Mouse (Mus musculus): ENCODE measurements around the gene Herpud2. TPM values are rescaled to one million over a fixed set of nuclear protein-coding genes. Genes with fewer than 3 reads are reported as not detected.
A peak's percentile ranks its signal among the peaks of the same experiment; 100 is the strongest.

Gene Herpud2
- total RNA-seq (2015; ENCODE audit: low replicate concordance), result 47.1 and 48.7 TPM in 2 replicates
- total RNA-seq (2017; ENCODE audit: low replicate concordance), result 28.2 and 30.0 TPM in 2 replicates

DNA sequence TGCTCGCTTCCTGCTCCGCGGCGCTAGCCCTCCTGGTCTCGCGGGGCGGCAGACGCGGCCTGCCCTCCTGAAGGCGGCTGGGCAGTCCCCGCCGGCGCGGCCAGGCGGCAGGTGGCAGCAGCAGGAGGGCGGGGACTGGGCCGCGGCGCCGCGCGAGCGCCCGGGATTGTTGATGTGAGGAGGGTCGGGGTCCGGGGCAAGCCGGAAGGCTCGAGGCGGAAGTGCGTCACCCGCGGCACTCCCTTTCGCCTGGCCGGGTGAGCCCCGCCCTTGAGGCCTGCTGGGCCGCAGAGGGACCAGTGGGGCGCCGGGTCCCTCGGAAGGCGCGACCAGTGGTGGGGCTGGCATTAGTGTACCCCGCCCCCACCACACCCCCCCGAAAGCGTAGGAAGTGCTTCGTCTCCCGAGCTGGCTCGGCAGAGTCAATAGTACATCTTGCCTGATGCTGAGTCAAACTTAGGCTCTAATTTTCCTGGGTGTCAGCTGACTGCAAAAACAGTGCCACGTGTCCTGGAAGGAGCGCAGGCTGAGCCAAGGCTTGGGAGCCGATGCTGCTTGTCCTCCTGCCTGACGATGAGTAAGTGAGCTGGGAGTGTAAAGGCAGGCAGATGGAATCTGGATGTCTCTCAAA is at the start of gene Herpud2:
Gene Herpud2, minus strand, starts transcription at position 210 of the 631 bp plus-strand sequence.
- ATAC-seq (replicated peaks; ENCODE audit: low FRiP score, poor library complexity, severe bottlenecking), result peak; percentile 86

DNA sequence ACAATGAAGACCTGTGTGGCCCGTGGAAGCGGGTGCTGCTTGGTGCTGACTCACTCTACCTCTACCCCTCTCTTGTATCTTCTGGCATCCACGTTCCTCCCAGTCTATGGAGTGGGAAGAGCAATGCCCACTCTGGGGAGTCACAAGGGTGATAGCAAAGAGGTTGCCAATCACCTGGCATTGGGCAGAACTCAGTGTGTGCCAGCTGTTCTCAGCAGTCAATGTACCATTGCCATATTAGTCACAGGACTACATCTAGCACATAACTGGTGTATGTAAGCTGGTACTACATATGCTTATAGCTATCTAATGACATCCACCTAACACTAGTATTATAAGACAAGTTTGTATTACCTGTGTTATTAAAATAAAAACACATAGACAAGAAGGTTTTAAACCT is 49.4 kb upstream of the Herpud2 start:
- no peak for ATAC-seq (replicated peaks; ENCODE audit: low FRiP score, poor library complexity, severe bottlenecking)

DNA sequence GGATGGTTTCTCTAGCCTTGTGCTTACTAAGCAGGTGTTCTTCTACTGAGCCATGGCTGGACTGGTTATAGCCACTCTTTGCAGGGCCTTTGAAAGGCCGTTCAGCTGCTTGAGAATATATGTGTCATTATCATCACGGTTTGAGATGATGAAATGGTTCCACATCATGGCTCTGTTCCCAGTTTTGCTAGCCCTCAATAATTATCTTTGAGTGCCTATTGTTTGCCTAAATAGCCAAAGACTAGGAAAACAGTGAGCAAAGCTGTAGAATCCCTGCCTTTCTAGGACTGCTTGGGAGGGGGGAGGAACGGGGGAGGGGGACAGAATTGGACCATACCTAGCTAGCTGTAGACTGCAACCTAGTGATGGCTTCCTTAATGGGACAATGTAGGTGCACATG is 48.5 kb upstream of the Herpud2 start:
- no peak for ATAC-seq (replicated peaks; ENCODE audit: low FRiP score, poor library complexity, severe bottlenecking)

DNA sequence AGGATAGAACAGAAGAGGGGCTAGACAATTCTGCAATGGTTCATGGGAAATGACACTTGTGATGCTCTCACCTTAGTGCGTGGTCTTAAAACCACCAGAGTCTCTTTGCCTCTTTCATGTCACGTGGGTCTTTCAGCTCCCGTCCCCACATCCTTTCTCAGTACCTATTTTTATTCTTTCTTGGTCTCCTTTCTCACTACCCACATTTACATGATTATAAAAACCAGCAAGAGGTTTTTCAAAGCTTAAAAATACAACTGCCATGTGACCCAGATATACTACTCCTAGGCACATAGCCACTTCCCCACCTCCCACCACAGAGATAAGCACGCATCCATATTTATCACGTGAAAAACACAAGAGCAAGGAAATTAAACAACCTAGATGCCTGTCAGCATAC is 45.1 kb upstream of the Herpud2 start:
- ATAC-seq (replicated peaks; ENCODE audit: low FRiP score, poor library complexity, severe bottlenecking), result no peak

DNA sequence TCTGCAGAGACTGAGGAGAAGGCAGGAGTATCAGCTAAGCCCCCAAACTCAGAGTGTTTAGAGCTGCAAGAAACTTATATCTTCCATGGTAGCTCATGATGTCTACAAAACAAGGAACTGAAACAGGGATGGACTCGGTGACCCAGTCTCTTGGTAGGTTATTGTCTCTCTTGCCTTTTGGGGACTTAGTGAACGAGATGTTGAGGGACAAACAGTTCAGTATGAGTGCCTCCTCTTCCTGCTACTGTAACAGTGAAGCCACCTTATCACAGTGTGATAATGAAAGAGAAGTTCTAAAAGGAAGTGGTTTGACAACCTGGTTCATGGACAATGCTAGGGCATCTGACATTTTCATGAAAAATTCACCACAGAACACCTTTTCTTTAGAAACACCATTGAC is 40.0 kb upstream of the Herpud2 start:
- no peak for ATAC-seq (replicated peaks; ENCODE audit: low FRiP score, poor library complexity, severe bottlenecking)

DNA sequence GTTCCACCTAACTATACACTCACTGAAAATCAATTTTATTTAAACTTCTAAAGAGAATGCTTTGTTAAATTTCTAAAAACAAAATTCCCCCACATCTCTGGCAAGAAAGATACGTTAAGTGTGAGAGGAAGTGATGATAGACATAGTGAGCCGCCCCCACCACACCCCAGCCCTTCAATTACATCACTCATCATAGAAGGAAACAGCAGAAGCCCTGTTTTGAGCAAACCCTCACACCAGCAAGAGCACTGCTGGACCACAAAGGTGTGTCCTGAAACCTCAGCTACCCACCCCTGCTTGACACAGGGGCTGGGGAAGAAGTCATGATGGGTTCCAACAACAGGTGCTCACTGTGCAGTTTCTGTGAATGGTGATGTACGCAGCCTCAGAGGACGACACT is 34.9 kb upstream of the Herpud2 start:
- no peak for ATAC-seq (replicated peaks; ENCODE audit: low FRiP score, poor library complexity, severe bottlenecking)

DNA sequence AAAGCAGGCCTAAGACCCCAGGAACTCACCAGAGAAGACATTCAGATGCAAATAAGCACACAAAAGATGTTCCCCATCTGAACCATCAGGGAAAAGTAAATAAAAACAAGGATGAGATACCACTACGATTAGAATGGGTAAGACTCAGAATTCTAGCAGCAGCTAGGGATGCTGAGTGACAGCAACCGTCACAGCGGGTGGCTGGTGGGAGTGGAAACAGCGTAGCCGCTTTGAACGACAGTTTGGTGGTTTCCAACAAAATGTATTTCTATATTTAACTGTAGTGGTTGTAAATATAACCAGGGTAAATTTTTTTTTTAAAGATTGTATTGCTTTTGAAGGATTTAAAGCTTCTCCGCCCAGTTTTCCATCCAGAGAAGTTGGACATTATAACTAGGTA is 34.2 kb upstream of the Herpud2 start:
- ATAC-seq (replicated peaks; ENCODE audit: low FRiP score, poor library complexity, severe bottlenecking), result no peak

DNA sequence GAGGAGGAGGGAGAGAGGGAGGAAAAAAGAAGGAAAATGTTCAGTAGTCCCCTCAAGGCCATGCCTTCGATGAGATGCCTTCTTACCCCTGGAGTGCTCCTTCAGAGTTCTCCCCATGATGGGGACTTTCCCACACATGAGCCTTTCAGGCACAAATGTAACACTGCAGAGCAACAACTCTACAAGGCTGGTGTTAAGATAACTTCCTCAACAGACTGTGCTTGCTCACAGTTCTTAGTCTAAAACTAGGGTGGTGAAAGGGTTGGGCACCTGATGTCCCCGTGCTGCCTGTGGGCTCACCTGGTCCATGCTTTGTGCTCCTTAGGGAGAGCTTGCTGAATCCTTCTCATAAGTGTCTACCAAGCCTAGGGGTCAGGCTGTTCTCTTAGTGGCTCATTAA is 33.0 kb upstream of the Herpud2 start:
- no peak for ATAC-seq (replicated peaks; ENCODE audit: low FRiP score, poor library complexity, severe bottlenecking)

DNA sequence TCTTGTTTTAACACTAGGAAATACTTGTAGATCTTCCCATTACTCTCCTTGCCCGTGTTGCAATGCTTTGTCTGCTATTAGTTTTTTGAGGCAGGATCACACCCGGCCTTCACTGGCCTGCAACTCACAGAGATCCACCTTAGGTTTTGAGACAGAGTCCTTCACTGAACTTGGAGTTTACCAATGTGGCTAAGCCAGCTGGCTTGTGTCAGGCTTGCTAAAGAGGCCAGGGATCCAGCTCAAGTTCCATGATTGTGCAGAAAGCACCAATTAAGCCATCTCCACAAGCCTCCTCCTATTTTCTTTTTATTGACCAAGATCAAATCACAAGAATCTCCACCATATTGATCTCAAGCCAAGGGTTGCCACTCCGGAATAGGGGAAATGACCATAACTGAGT is 26.4 kb upstream of the Herpud2 start:
- no peak for ATAC-seq (replicated peaks; ENCODE audit: low FRiP score, poor library complexity, severe bottlenecking)

DNA sequence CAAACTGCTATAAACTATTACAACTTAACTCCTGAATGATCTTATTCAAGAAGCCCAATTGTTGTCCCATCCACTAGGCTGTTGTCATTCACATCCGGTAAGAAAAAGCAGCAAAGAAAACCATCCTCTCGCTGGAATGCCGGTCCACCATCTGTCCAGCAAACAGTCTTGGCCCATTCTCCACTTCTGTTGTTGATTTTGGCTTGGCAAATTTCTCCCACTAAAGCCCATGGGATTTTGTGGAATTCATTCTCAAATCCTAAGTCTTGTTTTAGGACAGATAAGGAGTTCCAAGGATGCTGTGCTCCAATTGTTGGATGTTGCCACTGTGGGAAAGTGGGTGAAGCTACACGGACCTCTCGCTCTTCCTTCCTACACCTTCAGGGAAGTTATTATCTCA is 25.6 kb upstream of the Herpud2 start:
- no peak for ATAC-seq (replicated peaks; ENCODE audit: low FRiP score, poor library complexity, severe bottlenecking)

DNA sequence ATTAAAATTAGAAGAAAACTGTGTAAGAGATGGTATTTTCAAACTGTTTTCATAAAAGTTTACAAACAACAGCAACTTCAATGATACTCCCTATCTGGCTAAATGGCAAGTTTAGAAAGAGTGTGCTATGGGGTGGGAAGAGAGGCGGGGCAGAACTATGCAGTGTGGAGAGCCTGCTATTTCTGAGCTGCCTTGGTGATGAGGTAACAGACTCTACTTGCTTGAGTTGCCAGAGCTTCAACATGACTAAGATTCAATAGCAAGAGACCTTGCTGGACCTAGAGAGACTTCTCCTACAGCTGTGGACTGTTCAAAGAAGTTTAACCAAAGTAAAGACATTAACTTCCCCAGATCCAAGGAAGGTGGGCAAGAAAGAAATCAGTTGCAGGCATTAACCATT is 24.9 kb upstream of the Herpud2 start:
- no peak for ATAC-seq (replicated peaks; ENCODE audit: low FRiP score, poor library complexity, severe bottlenecking)

DNA sequence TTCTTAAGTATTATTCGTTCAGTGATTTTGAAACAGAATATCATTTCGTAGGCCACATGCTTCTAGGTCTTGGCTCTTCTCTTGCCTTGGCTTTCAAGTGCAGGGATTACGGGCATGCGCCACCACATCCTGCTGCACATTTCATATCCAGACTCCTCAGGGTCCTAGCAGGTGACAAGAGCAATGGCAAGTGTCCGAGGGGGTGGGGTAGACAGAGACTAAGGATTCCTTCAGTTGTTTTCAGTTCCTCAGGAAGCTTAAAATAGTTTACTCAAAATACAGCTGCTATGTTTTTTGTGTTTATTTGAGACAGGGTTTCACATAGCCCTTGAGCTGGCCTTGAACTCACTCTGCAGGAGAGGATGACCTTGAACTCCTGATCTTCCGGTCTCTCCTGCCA is 24.4 kb upstream of the Herpud2 start:
- no peak for ATAC-seq (replicated peaks; ENCODE audit: low FRiP score, poor library complexity, severe bottlenecking)

DNA sequence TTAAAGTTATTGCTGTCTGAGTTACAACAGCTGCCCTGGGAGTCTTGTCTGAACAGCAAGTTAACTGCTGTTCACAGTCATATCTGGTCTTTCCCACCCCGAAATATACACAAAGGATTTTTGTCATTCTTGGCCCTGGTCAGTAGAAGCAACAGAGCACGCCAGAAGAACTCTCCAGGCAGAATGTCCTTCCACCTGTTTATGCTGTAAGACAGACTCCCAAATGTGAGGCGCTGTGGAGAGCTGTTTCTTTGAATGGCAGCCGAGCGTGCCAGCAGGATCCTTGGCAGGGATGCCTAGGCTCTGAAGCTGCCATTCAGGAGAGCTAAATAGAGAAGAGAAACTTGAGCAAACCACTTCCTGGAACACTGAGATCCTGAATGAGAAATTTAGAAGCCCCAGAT is 23.4 kb upstream of the Herpud2 start:
- no peak for ATAC-seq (replicated peaks; ENCODE audit: low FRiP score, poor library complexity, severe bottlenecking)

DNA sequence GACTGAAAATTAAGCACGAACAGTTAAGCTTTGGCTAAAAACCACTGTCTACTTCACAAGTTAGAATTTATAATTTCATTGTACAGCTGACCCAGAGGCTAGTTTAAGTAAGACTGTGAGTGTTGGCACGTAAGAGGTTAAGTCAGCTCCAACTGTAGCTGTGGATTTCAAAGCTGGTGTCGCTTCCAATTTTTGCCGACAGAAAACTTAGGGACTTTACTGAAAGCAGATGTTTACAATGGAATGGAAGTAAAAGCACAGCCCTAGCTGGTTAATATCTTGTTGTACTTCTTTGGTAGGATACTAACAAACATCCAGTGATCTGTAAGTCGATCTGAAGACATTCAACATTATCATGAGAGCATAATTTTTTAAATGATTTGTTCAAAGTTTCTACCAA is 23.0 kb upstream of the Herpud2 start:
- ATAC-seq (replicated peaks; ENCODE audit: low FRiP score, poor library complexity, severe bottlenecking), result no peak

DNA sequence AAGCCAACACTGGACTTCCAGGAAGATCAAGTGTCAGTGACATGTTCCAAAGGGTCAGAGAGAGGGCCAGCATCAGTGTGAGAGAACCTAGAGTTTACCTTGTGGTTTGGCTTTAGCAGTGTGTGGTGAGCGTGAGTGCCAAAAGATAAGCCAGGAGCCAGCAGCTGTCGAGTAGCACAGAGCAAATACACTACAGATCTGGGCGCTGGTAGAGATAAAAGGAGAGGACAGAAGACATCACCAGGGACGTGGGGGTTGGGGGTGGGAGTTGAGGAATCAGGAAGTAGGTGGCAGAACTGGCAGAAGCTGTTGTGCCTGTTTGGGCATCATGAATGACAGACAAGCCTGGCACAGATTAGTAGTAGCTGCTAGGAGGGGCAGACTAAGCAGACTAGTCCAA is 21.6 kb upstream of the Herpud2 start:
- no peak; the same call in 1 of the 2 replicates for ATAC-seq (replicated peaks; ENCODE audit: low FRiP score, poor library complexity, severe bottlenecking)

DNA sequence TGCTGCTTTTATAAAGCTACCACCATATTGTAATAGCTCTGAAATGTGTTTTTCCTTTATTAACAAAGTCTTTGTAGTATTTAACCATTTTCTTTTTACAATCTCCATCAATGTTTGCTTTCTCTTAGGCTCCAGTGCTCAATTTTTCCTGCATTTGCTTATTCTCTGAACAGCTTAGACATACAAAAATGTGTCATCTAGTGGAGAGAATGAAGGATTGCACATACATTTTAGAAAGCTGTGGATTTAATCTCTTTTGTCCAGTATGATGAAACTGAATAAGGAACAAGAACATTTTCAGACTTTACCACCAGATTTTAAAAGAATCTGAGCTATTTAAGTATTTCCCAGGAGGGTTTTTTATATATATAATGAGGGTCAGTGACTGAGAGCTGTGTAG is 18.0 kb upstream of the Herpud2 start:
- no peak for ATAC-seq (replicated peaks; ENCODE audit: low FRiP score, poor library complexity, severe bottlenecking)

DNA sequence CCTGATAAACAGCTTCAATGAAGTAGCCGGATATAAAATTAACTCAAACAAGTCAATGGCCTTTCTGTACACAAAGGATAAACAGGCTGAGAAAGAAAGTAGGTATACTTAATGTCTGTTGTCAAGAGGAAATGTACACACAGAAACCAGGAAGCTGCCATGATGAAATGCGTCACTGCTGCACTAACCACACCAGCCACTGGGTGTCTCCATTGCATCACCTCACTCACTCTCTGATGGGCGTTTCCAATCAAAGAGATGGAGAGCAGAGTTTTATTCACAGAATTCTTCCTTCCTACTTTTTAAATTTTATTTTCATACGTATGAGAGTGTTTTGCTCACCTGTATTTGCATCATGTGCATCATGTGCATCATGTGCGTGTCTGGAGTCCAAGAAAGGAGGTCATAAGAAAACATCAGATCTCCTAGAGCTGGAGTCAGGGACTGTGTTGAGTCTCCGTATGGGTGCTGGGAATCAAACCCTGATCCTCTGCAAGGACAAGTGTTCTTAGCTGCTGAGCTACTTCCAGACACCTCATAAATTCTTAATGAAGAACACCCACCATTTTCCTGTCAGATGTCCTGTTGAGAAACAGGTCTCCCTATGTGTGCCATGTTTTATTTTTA is 16.0 kb upstream of the Herpud2 start:
- peak; percentile 97 for ATAC-seq (replicated peaks; ENCODE audit: low FRiP score, poor library complexity, severe bottlenecking)

DNA sequence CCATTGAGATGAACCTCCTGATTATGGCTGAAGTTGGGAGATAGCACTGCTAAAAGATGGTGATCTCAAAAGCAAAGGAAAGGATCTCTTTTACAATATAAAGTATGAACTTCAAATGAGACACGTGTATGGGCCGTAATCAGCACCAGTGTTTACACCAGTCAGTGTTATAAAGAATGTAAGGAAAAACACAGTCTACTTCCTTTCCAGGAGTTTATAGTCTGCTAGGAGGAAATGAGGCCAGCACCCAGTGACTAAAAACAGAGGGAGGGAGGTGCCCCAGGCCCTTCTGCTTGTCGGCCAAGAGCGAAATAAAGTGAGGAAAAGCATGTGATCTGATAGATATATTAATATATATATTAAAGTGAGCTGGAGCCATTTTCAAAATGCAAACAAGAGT is 6.6 kb upstream of the Herpud2 start:
- ATAC-seq (replicated peaks; ENCODE audit: low FRiP score, poor library complexity, severe bottlenecking), result no peak

DNA sequence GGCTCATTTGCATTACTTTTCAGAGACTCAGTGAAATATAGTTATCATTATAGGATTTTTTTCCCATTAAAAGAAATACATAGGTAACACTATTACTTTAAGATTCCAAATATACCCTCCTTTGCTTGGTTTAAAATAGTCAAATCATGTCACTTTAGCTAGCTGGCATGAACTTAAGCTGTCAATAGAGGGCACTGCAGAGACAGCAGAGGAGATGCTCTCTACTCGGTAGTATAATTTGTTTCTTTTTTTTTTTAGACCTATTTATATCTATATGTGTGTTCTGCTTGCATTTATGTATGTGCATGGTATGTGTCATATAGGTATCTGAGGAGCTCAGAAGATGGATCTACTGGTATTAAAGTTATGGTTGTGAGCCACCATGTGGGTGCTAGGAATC is 4.8 kb upstream of the Herpud2 start:
- no peak for ATAC-seq (replicated peaks; ENCODE audit: low FRiP score, poor library complexity, severe bottlenecking)

DNA sequence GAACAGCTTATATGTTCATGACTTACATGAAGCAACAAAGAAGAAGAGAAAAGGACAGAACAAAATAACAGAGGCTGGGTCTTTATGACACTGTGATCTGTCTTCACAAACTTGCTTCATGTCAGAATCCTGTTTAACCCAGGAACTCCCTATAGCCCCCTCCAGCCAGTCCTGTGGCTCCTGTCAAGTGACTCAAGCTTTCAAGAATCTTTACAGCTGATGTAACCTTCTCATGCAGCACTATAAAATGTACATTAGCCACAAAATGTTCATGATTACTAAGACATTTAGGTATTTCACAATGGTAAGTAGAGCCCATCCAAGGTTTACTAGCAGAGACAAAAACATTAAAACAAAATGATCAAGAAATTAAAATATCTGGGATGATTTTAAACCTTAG is 1.4 kb upstream of the Herpud2 start:
- ATAC-seq (replicated peaks; ENCODE audit: low FRiP score, poor library complexity, severe bottlenecking), result no peak

DNA sequence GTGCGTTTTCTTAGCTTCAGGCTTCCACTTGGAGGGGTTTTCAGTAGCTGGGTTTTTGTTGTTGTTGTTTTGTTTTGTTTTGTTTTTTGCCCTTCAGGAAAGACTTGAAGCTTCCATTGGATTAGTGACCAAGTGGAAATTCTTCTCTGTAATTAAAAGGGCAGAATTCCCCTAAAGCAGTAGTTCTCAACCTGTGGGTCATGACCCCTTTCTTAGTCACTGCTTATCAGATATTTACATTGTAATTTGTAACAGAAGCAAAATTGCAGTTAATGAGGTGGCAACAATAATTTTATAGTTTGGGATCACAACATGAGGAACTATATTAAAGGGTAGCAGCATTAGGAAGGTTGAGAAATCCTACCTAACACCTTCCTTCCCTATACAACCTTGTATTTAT is 837 bp upstream of the Herpud2 start:
- ATAC-seq (replicated peaks; ENCODE audit: low FRiP score, poor library complexity, severe bottlenecking), result no peak

Data from erythroblast, adult 5-6 weeks (primary cell).